Mouse (Mus musculus): ENCODE data around the gene Ndrg2. TPM values are rescaled to one million over a fixed set of nuclear protein-coding genes. Genes with fewer than 3 reads are reported as not detected.
"Not testable (repeated sequence)": the region's sequence is repeated elsewhere in the genome, so short reads cannot be mapped to it uniquely, and the experiment has no call there.

The Ndrg2 gene
- polyA plus RNA-seq, 1 experiment from 2014 or later, result 269 TPM

- not testable (repeated sequence) for ATAC-seq (ENCODE audit: insufficient number of reproducible peaks, insufficient read depth, low FRiP score, low read depth)
- WGBS, result 10% methylated on average over 1 of the region's 1 CpGs
These were observed 50.4 kb downstream of the Ndrg2 start for GRCm38 (mm10) chr14:51863603-51864002.

DNA sequence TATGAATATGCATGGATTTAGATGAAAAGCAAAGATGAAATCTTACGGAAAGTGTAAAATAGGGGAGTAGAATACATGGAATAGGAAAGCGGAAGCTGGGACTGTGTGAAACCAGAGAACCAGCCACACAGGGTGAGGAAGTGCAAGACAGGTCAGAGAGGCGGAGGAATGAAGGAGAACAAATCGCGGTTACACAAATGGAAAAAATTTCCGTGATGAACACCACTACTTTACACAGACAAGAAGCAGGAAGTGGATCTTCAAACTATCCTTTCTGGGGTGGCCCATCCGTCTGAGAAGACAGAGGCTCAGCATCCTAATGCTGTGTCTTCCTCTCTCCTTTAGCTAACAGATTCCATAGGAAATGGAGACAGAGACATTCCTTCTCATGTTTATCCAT lies 58.7 kb downstream of the Ndrg2 start:
- not testable (repeated sequence) for H3K9me3 ChIP-seq (ENCODE audit: control insufficient read depth, low read length); H3K27me3 ChIP-seq (ENCODE audit: control insufficient read depth, insufficient read depth, low read length); H3K4me1 ChIP-seq (ENCODE audit: control insufficient read depth in 2 of 2, insufficient read depth in 2 of 2, low read length in 2 of 2); H3K4me2 ChIP-seq (ENCODE audit: low read length); H3K27ac ChIP-seq (replicated peaks in 1 of 2; ENCODE audit: control insufficient read depth in 1 of 2, insufficient read depth in 1 of 2, low read depth in 2 of 2, low read length in 2 of 2); ATAC-seq (ENCODE audit: insufficient number of reproducible peaks, insufficient read depth, low FRiP score, low read depth); H3K36me3 ChIP-seq (ENCODE audit: control insufficient read depth, insufficient read depth, low read length); H3K9ac ChIP-seq (ENCODE audit: low read length); H3K4me3 ChIP-seq (ENCODE audit: control insufficient read depth in 1 of 2, insufficient read depth in 1 of 2, low read depth in 1 of 2, low read length in 2 of 2)
- 69% methylated on average over 7 of the region's 7 CpGs for WGBS

More at GRCm38 (mm10) chr14:51863603-51864002, 50.4 kb downstream of the Ndrg2 start:
- H3K4me3 ChIP-seq (ENCODE audit: control insufficient read depth in 1 of 2, insufficient read depth in 1 of 2, low read depth in 1 of 2, low read length in 2 of 2); H3K27ac ChIP-seq (replicated peaks in 1 of 2; ENCODE audit: control insufficient read depth in 1 of 2, insufficient read depth in 1 of 2, low read depth in 2 of 2, low read length in 2 of 2); H3K36me3 ChIP-seq (ENCODE audit: control insufficient read depth, insufficient read depth, low read length); H3K9ac ChIP-seq (ENCODE audit: low read length); H3K4me1 ChIP-seq (ENCODE audit: control insufficient read depth in 2 of 2, insufficient read depth in 2 of 2, low read length in 2 of 2); H3K27me3 ChIP-seq (ENCODE audit: control insufficient read depth, insufficient read depth, low read length); H3K4me2 ChIP-seq (ENCODE audit: low read length); H3K9me3 ChIP-seq (ENCODE audit: control insufficient read depth, low read length): not testable (repeated sequence)

Other genes starting within 250 kb of the Ndrg2 start
- gene Gm17079, start 218.7 kb downstream of the Ndrg2 start, polyA plus RNA-seq (2014; fragmentation: Nextera tagmentation; extraction: Ambion mirVana), result not detected in 2 replicates
- not detected in 2 replicates for gene Gm5800, start 197.0 kb downstream of the Ndrg2 start, polyA plus RNA-seq (2014; fragmentation: Nextera tagmentation; extraction: Ambion mirVana)
- not detected in 2 replicates for gene Ang4, start 140.6 kb downstream of the Ndrg2 start, polyA plus RNA-seq (2014; fragmentation: Nextera tagmentation; extraction: Ambion mirVana)
- gene AY358078, start 114.1 kb downstream of the Ndrg2 start, polyA plus RNA-seq (2014; fragmentation: Nextera tagmentation; extraction: Ambion mirVana), result not detected in 2 replicates
- not detected in 2 replicates for gene Ear6, start 60.5 kb downstream of the Ndrg2 start, polyA plus RNA-seq (2014; fragmentation: Nextera tagmentation; extraction: Ambion mirVana)
- gene Mettl17, start 29.3 kb downstream of the Ndrg2 start, polyA plus RNA-seq (2014; fragmentation: Nextera tagmentation; extraction: Ambion mirVana), result 49.6 and 49.8 TPM in 2 replicates
- 0.20 and 0.23 TPM in 2 replicates for gene Slc39a2, start 21.3 kb downstream of the Ndrg2 start, polyA plus RNA-seq (2014; fragmentation: Nextera tagmentation; extraction: Ambion mirVana)
- not detected in 2 replicates for gene Tppp2, start 4.3 kb upstream of the Ndrg2 start, polyA plus RNA-seq (2014; fragmentation: Nextera tagmentation; extraction: Ambion mirVana)
- gene Rnase13, start 8.6 kb upstream of the Ndrg2 start, polyA plus RNA-seq (2014; fragmentation: Nextera tagmentation; extraction: Ambion mirVana), result not detected in 2 replicates
- gene Arhgef40, start 70.6 kb upstream of the Ndrg2 start, polyA plus RNA-seq (2014; fragmentation: Nextera tagmentation; extraction: Ambion mirVana), result 50.6 and 59.6 TPM in 2 replicates
- 1.2 and 1.5 TPM in 2 replicates for gene Tmem253, start 101.5 kb upstream of the Ndrg2 start, polyA plus RNA-seq (2014; fragmentation: Nextera tagmentation; extraction: Ambion mirVana)
- 19.2 and 19.9 TPM in 2 replicates for gene Zfp219, start 106.6 kb upstream of the Ndrg2 start, polyA plus RNA-seq (2014; fragmentation: Nextera tagmentation; extraction: Ambion mirVana)
- 0.19 TPM in 1 of 2 replicates, not detected in the other for gene Olfr221, start 128.3 kb upstream of the Ndrg2 start, polyA plus RNA-seq (2014; fragmentation: Nextera tagmentation; extraction: Ambion mirVana)
- 331 and 352 TPM in 2 replicates for gene Hnrnpc, start 189.9 kb upstream of the Ndrg2 start, polyA plus RNA-seq (2014; fragmentation: Nextera tagmentation; extraction: Ambion mirVana)
- gene Rpgrip1, start 196.5 kb upstream of the Ndrg2 start, polyA plus RNA-seq (2014; fragmentation: Nextera tagmentation; extraction: Ambion mirVana), result 32.0 and 32.6 TPM in 2 replicates

All from heart, embryonic 14.5 days (tissue).